Mouse (Mus musculus): ENCODE results near the gene Olfr1507. TPM values are rescaled to one million over a fixed set of nuclear protein-coding genes. Genes with fewer than 3 reads are reported as not detected.

The Olfr1507 gene
- polyA plus RNA-seq (2012; rRNA removed) (0.19 and 0.27 TPM in 2 replicates), polyA plus RNA-seq (2014; fragmentation: Nextera tagmentation; extraction: Ambion mirVana) (0.47 TPM in 1 of 2 replicates, not detected in the other)

DNA sequence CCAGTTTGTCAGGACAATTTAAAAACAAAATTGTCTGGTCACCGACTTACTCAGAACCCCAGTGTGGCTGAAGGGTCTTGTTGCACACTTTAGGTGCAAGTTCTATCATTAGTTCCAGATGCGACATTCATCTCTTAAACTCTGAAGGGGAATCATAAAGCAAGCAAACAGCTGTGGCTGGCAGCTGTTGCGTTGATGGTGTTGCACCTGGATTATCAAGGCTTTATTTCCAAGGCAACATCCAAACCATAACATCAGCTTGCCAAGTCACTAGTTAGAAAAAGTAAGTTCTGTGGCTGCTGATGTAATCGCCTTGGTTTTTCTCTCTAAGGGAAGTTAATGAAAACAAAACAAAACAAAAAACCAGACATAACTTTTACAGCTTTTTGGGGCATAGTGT is at the start of gene Olfr1507:
Gene Olfr1507 (minus strand): TSS at position 234 of the 400 bp plus-strand sequence.
- WGBS, result 52% methylated on average over 4 of the region's 4 CpGs
- no peaks in the 10 kb centered on the region for H3K27me3 ChIP-seq (ENCODE audit: control insufficient read depth, insufficient read depth, low read length)
- peak; percentile 58 for DNase-seq (ENCODE audit: low spot score)
- no peaks in the 10 kb centered on the region for H3K9me3 ChIP-seq (ENCODE audit: control insufficient read depth, low read length)
- no peak within 1 kb of the TSS for H3K9ac ChIP-seq (ENCODE audit: low read depth, low read length, severe bottlenecking)
- H3K4me2 ChIP-seq (replicated peaks; ENCODE audit: low read depth, low read length, severe bottlenecking), result no peak within 1 kb of the TSS
- no peaks in the 10 kb centered on the region for H3K4me1 ChIP-seq (ENCODE audit: control insufficient read depth, insufficient read depth, low read length)
- H3K27ac ChIP-seq (replicated peaks; ENCODE audit: low read depth, low read length), result no peak within 1 kb of the TSS
- H3K36me3 ChIP-seq (ENCODE audit: control insufficient read depth, insufficient read depth, low read length), result no peaks in the 10 kb centered on the region
- TF ChIP-seq POLR2A (IDR thresholded peaks at IDR 0.05; ENCODE audit: borderline replicate concordance, extremely low read depth, insufficient read depth, insufficient read length), result no peak
- ATAC-seq (ENCODE audit: low FRiP score, low read depth), result peak; percentile 53; the same call in 1 of the 2 replicates
- no peak within 1 kb of the TSS for H3K4me3 ChIP-seq (replicated peaks; ENCODE audit: low read length)

DNA sequence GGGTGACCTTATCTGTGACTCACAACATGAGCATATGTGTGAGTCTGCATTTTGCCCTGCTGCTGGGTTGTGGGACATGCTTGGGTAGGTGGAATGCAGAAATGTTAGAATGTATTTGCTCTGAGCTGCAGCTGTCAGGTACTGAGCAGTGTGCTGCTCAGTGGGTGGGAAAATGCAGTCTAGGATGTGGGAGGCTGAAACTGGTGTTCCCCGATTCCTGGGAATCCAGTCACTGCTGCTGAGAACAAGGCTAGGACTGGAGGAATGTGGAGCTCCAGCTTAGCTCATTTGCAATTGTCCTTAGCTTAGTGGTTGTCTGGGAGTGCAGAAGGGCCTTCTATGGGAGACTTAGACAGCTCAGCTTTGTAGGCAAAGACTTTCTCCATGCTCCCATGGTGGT is 37.8 kb upstream of the Olfr1507 start:
- TF ChIP-seq POLR2A (IDR thresholded peaks at IDR 0.05; ENCODE audit: borderline replicate concordance, extremely low read depth, insufficient read depth, insufficient read length), result no peak
- H3K36me3 ChIP-seq (ENCODE audit: control insufficient read depth, insufficient read depth, low read length), result no peaks in the 10 kb centered on the region
- ATAC-seq (ENCODE audit: low FRiP score, low read depth) (no peak), DNase-seq (ENCODE audit: low spot score) (no peak)
- H3K4me2 ChIP-seq (replicated peaks; ENCODE audit: low read depth, low read length, severe bottlenecking), result no peak overlapping the region
- H3K27ac ChIP-seq (replicated peaks; ENCODE audit: low read depth, low read length), result no peak overlapping the region
- H3K4me3 ChIP-seq (replicated peaks; ENCODE audit: low read length), result no peak overlapping the region
- no peaks in the 10 kb centered on the region for H3K27me3 ChIP-seq (ENCODE audit: control insufficient read depth, insufficient read depth, low read length)
- no peak overlapping the region for H3K9ac ChIP-seq (ENCODE audit: low read depth, low read length, severe bottlenecking)
- 86% methylated on average over 1 of the region's 1 CpGs for WGBS
- H3K4me1 ChIP-seq (ENCODE audit: control insufficient read depth, insufficient read depth, low read length), result no peaks in the 10 kb centered on the region
- H3K9me3 ChIP-seq (ENCODE audit: control insufficient read depth, low read length), result no peaks in the 10 kb centered on the region

DNA sequence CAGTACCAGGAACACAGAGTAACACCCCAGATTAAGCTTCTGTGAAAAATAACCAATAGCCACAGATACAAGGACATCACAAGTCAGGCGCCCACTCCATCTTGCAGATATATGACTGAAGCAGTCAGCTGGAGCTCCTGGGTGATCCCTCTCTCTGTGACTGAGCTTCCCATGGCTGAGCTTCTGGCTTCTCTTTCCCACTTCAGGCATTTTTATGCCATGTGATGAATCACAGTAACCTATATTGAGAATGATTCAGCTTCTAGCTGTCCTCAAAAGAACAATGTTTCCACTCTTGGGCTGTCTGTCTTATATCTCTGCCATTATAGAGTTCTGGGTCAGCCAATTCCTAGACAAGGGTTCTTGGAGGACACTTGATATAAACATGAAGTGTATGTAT is 29.4 kb upstream of the Olfr1507 start:
- DNase-seq (ENCODE audit: low spot score) (no peak), ATAC-seq (ENCODE audit: low FRiP score, low read depth) (no peak)
- Histone ChIP-seq H3K27ac (replicated peaks; ENCODE audit: low read depth, low read length) (no peak overlapping the region), H3K9me3 (ENCODE audit: control insufficient read depth, low read length) (no peaks in the 10 kb centered on the region), H3K9ac (ENCODE audit: low read depth, low read length, severe bottlenecking) (no peak overlapping the region), H3K4me3 (replicated peaks; ENCODE audit: low read length) (no peak overlapping the region), H3K4me2 (replicated peaks; ENCODE audit: low read depth, low read length, severe bottlenecking) (no peak overlapping the region), H3K36me3 (ENCODE audit: control insufficient read depth, insufficient read depth, low read length) (no peaks in the 10 kb centered on the region), H3K27me3 (ENCODE audit: control insufficient read depth, insufficient read depth, low read length) (no peaks in the 10 kb centered on the region), H3K4me1 (ENCODE audit: control insufficient read depth, insufficient read depth, low read length) (no peaks in the 10 kb centered on the region)
- TF ChIP-seq POLR2A (IDR thresholded peaks at IDR 0.05; ENCODE audit: borderline replicate concordance, extremely low read depth, insufficient read depth, insufficient read length), result no peak
- 82% methylated on average over 1 of the region's 1 CpGs for WGBS

DNA sequence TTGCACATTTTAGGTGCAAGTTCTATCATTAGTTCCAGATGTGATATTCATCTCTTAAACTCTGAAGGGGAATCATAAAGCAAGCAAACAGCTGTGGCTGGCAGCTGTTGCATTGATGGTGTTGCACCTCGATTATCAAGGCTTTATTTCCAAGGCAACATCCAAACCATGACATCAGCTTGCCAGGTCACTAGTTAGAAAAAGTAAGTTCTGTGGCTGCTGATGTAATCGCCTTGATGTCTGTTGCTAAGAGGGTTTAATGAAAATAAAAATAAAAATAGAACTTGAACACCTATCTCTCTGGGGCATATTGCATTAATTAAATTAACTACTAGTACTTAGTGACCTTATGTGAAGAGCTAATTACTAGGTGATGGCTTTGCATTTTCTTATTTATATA is 28.2 kb downstream of the Olfr1507 start, which contains the start of gene Olfr1508:
Gene Olfr1508 (minus strand): TSS at position 101 of the 400 bp plus-strand sequence.
- TF ChIP-seq POLR2A (IDR thresholded peaks at IDR 0.05; ENCODE audit: borderline replicate concordance, extremely low read depth, insufficient read depth, insufficient read length), result no peak
- Histone ChIP-seq H3K27ac (replicated peaks; ENCODE audit: low read depth, low read length) (no peak within 1 kb of the TSS), H3K36me3 (ENCODE audit: control insufficient read depth, insufficient read depth, low read length) (no peaks in the 10 kb centered on the region), H3K4me3 (replicated peaks; ENCODE audit: low read length) (no peak within 1 kb of the TSS), H3K4me2 (replicated peaks; ENCODE audit: low read depth, low read length, severe bottlenecking) (no peak within 1 kb of the TSS), H3K4me1 (ENCODE audit: control insufficient read depth, insufficient read depth, low read length) (no peaks in the 10 kb centered on the region), H3K9me3 (ENCODE audit: control insufficient read depth, low read length) (no peaks in the 10 kb centered on the region), H3K27me3 (ENCODE audit: control insufficient read depth, insufficient read depth, low read length) (no peaks in the 10 kb centered on the region), H3K9ac (ENCODE audit: low read depth, low read length, severe bottlenecking) (no peak within 1 kb of the TSS)
- ATAC-seq (ENCODE audit: low FRiP score, low read depth) (no peak), DNase-seq (ENCODE audit: low spot score) (peak; percentile 3)
- 39% methylated on average over 2 of the region's 2 CpGs for WGBS

DNA sequence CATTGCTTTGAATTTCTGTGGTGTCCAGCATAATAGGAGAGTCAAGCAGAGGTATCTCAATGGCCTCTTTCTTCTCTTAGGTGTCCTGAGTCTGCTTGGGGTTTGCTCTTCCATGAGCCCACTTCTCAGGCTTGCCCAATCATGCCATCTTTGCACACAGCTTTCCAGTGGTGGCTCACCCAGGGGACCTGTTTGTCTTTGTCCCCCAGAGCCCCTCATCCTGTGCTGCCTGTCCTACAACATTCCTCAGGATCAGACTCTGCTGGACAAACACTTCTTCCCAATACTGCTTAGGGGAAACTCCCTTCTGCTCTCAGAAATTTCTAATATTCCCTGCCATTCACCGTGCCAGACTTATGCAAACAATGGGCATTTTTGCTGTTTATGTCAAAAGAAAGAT is 29.8 kb downstream of the Olfr1507 start:
- Histone ChIP-seq H3K9me3 (ENCODE audit: control insufficient read depth, low read length) (no peaks in the 10 kb centered on the region), H3K4me1 (ENCODE audit: control insufficient read depth, insufficient read depth, low read length) (no peaks in the 10 kb centered on the region), H3K4me3 (replicated peaks; ENCODE audit: low read length) (no peak overlapping the region), H3K27ac (replicated peaks; ENCODE audit: low read depth, low read length) (no peak overlapping the region), H3K9ac (ENCODE audit: low read depth, low read length, severe bottlenecking) (no peak overlapping the region), H3K36me3 (ENCODE audit: control insufficient read depth, insufficient read depth, low read length) (no peaks in the 10 kb centered on the region), H3K27me3 (ENCODE audit: control insufficient read depth, insufficient read depth, low read length) (no peaks in the 10 kb centered on the region), H3K4me2 (replicated peaks; ENCODE audit: low read depth, low read length, severe bottlenecking) (no peak overlapping the region)
- WGBS, result 74% methylated on average over 1 of the region's 1 CpGs
- no peak for ATAC-seq (ENCODE audit: low FRiP score, low read depth)
- no peak for TF ChIP-seq POLR2A (IDR thresholded peaks at IDR 0.05; ENCODE audit: borderline replicate concordance, extremely low read depth, insufficient read depth, insufficient read length)
- DNase-seq (ENCODE audit: low spot score), result no peak

DNA sequence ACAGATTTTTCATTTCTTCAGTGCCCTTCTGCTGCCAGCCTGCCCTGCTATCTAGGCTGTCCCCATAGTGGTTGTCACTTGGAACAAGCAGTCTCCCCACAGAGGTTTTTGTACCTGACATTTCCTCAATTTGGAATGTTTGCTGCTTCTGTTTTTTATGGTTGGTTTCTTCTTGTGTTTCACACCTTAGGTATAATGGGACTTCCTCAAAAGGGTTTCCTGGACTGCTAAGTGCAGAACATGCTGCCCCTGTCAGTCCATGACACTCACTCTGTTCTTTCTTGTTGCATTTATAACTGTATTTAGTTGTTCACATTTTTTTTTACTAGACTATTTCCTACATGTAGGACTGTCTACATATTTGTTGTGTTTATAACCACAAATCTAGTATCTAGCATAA is 33.6 kb downstream of the Olfr1507 start:
- TF ChIP-seq POLR2A (IDR thresholded peaks at IDR 0.05; ENCODE audit: borderline replicate concordance, extremely low read depth, insufficient read depth, insufficient read length), result no peak
- no peak overlapping the region for H3K27ac ChIP-seq (replicated peaks; ENCODE audit: low read depth, low read length)
- H3K4me3 ChIP-seq (replicated peaks; ENCODE audit: low read length), result no peak overlapping the region
- ATAC-seq (ENCODE audit: low FRiP score, low read depth) (no peak), DNase-seq (ENCODE audit: low spot score) (no peak)
- H3K4me1 ChIP-seq (ENCODE audit: control insufficient read depth, insufficient read depth, low read length), result no peaks in the 10 kb centered on the region
- H3K9ac ChIP-seq (ENCODE audit: low read depth, low read length, severe bottlenecking), result no peak overlapping the region
- no peaks in the 10 kb centered on the region for H3K27me3 ChIP-seq (ENCODE audit: control insufficient read depth, insufficient read depth, low read length)
- no peaks in the 10 kb centered on the region for H3K36me3 ChIP-seq (ENCODE audit: control insufficient read depth, insufficient read depth, low read length)
- H3K9me3 ChIP-seq (ENCODE audit: control insufficient read depth, low read length), result no peaks in the 10 kb centered on the region
- H3K4me2 ChIP-seq (replicated peaks; ENCODE audit: low read depth, low read length, severe bottlenecking), result no peak overlapping the region

All from limb, embryonic 14.5 days (tissue).